Mouse (Mus musculus): ENCODE measurements at regions not wholly inside any gene's neighbourhood (a gene's known extent, or its start where the extent isn't known, plus 50 kb on each side); places are given as distances from the start of the nearest gene placed in this dataset.

DNA sequence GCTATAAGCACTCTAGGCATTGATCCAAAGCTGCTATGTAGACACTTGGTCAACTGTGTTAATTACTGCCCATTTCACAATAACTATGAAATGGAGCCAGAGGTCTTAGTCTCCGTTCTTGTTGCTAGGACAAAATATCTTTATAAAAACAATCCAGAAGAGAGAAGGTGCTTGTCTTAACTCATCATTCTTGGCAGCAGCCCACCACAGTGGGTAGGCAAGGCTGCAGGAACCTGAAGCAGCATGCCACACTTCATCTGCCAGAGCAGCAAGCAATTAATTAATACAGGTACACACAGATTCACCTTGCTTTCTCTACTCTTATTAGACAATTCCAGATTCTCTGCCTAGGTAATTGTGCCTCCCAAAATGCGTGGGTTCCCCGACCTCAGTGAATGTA lies 172.8 kb downstream of the Alg10b start:
- TF ChIP-seq POLR2A (IDR thresholded peaks at IDR 0.05; ENCODE audit: extremely low read depth, insufficient read depth, low read length), result no peak
- TF ChIP-seq CTCF (IDR thresholded peaks at IDR 0.05; ENCODE audit: extremely low read depth, insufficient read depth, low read length), result no peak
